Mouse (Mus musculus) NIH3T3 (cell line): ENCODE data around the gene Nod2.
"Not testable (repeated sequence)": the region's sequence is repeated elsewhere in the genome, so short reads cannot be mapped to it uniquely, and the experiment has no call there.

Experiments used
- DNase-seq: peaks from one replicate; pipeline ENCODE4 v3.0.0-alpha.2; 2012; ENCODE audit warnings: low read depth

Nod2 gene

DNA sequence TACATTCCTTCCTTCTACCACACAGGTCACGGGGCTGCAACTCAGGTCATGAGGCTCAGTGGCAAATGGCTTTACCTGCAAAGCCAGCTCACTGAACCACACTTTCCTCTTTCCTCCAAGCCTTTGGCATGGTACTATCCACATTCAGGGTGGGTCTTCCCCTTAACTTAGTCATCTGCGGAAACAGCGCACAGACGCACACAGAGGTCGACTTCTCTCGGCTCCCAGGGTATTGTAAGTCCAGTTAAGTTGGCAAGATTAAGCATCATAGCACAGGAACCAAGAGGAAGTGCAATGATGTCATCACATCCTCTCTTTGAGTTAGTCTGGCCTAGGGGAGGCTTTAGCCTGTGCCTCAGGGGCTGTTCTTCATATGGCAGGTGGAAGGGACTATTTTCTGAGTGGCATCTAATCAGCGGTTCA is 13.8 kb upstream of the Nod2 start:
- DNase-seq: no peak

DNA sequence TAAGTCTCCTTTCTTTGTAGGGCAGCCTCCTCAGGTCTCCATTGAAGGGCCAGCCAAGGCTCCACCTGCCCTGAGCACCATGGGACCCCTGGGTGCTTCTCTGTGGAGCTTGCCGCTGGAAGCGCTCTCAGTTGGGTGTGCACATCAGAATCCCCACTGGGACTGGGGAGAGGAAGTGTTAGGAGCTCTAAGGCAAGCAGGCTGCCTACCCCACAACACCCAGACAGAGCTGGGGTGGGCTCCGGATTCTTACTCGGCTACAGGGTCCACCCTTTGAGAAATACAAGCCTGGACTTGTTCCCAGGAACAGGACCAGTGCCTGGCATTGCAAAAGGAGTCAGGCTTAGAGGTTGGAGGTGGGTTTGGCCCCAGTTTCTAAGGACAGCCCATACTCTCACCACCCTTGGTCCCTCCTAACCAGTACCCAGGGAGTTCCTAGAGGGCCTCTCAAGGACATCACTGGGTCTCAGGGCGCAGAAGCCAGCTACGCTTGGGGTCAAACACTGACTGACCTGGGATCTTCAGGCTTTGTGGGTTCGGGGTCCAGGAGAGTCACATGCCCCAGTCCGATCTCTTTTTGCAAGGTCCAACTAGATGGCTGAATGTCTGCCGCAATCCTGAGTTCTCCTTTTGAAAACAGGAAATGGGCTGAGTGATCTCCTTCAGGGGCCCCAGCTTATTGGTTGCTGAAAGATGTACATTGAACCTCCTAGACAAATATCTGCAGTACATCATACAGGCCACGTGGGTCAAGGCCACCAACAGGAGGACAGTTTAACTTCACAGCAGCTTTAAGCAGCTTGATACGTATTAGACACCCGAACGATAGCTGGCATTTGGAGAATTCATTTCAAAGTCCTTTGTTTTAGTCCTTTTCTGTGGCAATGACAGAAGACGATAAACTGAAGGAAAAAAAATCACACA is 11.4 kb upstream of the Nod2 start, which contains the start of gene Snx20:
Gene Snx20, minus strand, starts transcription at position 655 of the 924 bp plus-strand sequence.
- no peak for DNase-seq

DNA sequence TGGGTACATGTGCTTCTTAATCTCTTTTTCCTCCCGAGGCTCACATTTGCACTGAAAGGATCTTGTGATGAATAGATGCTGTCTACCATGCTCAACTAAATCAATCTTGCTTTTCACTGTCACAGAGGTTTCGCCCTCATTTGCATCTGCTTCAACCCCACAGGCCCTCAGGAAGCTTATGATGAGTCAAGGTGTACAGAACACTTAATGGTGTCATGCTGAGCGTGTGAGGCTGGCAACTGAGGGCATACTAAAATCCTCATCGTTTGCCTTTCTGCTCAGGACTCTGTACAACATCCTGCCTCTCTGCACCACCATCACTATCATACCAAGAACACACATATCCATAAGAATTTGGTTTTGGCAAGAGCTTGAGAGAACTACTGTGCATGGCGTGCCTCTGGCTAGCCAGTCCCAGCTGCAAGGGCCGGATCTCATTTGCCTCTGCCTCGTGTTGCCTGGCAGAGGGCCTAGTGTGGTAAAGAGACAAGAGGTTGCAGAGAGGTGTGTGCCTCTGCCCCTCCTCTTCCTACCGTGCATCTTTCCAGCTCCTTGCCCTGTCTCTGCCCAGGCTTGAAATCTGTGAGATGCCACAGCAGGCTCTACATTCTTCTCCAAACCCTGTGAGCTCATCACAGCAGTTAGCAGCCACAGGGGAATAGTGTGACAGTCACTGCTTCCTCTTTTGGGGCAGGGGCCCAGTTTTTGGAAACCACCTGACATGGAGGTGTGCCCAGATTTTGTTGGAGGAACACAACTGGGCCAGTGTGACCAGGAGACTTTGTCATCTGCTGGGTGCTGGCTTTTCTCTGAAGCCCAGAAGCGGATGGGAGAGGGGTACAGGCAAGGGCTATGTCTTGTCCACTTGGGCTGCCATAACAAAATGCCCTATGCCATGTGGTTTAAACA is 9.8 kb upstream of the Nod2 start:
- DNase-seq: no peak

DNA sequence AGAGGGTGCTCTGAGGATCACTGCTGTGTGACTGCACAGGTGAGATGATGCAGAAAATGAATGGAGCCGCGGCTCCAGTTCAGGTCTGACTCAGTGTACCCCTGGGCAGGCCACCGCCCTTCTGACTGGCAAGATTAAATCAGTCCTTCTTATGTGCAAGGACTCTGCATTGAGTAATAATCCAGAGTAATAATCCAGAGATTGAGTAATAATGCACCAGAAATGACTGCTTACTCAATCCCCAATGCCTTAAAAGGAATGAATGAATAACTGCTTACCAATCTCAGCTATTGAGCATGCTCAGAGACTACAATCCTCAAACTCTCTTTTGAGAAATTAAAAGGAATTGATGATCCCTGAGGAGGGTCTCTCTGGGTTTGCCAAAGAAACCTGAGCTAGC is 8.2 kb upstream of the Nod2 start:
- no peak for DNase-seq

DNA sequence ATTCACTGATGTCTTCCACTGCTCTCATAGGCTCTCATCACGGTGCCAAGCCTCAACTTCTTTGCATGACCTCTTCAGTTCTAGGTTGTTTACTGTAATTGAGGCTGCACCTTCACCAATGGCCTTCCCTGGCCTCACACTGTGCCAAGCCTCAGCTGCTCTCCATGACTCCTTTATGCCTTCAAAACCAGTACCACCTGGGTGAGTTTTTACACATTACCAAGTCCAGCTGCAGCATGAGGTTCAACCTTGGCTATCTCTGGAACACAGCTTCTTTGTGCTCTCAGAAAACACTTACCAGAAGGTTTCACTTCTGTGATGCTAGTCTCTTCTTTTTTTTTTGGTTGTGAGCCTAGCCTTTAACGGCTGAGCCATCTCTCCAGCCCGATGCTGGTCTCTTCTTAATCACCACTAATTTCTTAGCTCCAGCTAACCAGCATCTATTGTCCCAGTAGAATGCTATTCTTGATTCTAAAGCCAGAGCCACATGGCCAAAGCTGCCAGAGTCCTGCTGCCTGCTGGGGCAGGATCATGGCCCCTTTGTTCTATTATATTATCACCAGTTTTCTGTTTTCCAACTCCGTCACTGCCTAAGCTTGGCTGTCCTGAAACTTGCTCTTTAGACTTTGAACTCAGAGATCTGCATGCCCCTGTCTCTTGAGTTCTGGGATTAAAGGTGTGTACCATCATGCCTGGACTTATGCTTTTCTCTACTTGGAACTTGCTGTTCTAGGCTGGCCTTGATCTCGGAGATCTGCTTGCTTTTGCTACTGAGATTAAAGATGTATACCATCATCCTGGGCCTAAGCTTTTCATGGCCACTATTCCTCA is 4.2 kb upstream of the Nod2 start:
- DNase-seq: no peak

DNA sequence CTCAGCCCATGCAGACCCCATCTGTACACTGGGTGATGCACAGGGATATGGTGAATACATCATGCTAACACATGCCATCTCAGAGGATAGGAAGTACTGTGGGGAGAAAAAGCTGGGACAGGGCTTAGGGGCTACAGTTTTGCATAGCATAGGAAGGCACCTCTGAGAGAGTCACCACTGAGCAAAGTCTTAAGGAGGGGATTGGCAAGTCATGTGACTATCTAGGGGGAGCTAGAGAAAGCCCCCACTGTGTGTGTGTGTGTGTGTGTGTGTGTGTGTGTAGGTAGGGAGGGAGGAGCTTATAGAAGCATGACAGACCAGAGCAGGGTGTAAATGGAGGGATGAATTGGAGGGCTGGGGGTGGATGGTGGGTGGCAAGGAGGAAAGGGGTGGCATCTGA is 1.2 kb downstream of the Nod2 start:
- DNase-seq: no peak

DNA sequence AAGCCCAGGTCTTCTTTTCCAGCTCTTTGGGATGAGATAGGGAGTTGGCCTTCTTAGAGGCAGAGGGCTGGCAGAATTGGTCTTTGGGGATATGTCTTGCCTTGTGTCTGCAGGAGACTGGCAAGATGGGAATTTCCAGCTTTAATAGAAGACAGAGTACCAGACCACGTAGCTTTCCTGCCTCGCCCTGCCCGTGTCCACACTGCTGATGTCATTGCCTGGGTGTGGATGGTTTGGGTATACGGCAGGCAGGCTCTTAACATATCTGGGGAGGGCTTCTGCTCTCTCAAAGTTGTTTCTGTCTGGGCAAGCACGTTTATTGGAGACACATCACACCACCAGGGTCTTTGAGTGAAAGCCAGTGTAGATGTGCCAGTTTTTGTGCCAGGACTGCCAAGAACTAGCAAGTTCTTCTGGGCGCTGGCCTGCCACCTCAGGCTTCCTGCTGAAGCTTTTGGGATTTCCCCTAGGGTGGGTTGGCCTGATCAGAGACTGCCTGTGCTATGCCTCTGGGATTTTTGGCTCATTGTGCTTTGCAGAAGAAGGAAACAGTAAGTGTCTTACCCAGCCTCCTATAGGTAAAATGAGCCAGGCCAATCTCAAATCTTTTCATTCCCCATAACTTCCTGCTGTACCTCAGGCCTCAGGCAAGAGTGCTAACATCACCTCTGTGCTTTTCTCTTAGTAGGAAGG is 3.0 kb downstream of the Nod2 start:
- DNase-seq: no peak

DNA sequence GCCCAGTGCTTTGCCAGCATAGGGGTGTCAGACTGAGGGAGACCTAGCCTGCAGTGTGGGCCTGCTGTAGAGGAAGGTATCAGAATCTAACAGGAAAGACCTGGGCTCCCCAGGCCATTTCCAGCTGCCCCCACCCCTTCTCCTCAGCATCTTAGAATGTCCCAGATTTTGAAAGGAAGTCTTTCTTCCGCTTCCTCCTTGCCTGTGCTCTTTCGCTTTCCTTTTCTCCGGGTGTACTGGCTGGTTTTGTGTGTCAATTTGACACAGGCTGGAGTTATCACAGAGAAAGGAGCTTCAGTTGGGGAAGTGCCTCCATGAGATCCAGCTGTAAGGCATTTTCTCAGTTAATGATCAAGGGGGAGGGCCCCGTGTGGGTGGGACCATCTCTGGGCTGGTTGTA is 4.0 kb downstream of the Nod2 start:
- DNase-seq: not testable (repeated sequence)

DNA sequence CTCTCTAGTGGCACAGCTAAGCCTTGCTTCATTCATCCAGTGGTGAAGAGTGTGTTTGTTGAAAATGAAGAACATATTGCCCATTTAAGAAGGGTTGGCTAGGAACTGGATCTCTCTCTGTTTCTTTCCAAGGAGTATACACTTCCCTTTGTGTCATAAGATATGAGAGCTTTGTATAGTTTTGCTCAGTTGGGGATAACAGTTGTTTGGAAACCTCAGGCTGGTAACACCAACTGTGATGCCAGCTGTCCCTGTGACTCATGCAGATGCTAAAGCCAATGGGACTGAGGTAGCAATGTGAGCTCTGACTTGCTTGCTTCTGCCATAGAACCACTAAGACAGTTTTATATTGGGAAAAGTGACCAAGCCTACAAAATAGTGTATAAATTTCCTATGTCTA is 8.2 kb downstream of the Nod2 start:
- no peak for DNase-seq

DNA sequence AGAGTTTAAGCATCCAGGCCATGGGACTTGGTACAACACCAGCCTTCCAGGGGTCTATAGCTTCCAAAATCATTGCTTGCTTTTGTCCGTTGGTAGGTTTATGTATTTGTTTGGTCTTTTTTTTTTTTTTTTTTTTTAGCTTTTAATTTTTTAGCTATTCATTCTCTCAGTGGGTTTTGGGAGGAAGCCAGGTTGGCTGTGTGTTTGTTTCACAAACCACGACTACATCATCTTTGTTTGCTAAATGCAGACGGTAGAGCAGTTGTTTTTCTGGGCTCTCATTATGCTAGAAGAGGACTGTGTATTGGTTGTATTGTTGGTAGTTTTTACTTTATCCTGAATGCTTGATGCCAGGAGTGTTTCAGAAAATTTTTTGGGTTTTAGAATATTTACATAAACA is 12.8 kb downstream of the Nod2 start:
- no peak for DNase-seq

DNA sequence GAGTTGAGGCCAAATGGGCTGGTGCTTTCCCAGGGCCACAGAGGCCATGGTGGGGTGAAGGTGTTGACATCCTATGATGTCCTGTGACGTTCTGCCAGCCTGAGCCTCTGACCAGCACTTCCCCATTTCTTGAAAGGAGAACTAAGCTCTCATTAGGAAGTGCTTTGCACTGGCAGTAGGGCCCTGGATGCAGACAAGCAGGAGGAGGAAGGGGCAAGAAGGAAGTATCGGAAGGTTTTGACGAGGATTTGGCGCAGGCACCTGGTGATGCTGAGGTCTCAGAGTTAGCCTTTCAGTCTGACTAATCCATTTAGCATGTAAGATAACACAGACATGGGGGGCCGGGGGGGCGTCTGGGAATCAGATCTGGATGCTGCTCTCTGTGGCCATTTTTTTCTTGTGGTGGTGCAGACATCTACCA is 15.3 kb downstream of the Nod2 start:
- DNase-seq: no peak

DNA sequence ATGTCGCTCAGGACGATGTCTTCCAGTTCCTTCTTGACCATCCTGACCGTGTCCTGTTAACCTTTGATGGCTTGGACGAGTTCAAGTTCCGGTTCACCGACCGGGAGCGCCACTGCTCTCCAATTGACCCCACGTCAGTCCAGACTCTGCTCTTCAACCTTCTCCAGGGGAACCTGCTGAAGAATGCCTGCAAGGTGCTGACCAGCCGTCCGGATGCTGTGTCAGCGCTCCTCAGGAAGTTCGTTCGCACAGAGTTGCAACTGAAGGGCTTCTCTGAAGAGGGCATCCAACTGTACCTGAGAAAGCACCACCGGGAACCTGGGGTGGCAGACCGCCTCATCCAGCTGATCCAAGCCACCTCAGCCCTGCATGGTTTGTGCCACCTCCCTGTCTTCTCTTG is 17.0 kb downstream of the Nod2 start:
- no peak for DNase-seq

DNA sequence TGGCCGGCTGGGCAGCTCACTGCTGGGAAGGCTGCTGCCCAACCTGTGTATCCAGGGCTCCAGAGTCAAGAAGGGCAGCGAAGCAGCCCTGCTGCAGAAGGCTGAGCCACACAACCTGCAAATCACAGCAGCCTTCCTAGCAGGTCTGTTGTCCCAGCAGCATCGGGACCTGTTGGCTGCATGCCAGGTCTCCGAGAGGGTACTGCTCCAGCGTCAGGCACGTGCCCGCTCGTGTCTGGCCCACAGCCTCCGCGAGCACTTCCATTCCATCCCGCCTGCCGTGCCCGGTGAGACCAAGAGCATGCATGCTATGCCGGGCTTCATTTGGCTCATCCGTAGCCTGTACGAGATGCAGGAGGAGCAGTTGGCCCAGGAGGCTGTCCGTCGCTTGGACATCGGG is 17.8 kb downstream of the Nod2 start:
- no peak for DNase-seq

DNA sequence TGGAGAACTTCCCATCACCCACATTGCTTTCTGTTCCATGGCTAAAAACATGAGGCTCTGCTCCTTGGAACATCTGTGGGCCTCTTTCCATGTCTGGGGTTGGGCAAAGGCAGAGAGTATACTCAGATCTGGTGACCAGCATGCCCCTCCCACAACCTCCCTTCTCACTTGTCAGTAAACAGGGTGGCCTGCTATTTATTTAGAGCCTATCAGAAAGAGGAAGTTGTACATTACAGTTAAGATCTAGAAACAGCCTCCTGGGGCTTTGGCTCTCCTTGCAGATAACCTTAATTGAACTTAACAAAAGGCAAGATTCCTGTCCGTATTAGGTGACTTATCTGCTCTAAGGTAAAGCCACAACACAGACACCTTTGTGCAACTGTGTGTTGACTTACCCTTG is 19.3 kb downstream of the Nod2 start:
- no peak for DNase-seq

DNA sequence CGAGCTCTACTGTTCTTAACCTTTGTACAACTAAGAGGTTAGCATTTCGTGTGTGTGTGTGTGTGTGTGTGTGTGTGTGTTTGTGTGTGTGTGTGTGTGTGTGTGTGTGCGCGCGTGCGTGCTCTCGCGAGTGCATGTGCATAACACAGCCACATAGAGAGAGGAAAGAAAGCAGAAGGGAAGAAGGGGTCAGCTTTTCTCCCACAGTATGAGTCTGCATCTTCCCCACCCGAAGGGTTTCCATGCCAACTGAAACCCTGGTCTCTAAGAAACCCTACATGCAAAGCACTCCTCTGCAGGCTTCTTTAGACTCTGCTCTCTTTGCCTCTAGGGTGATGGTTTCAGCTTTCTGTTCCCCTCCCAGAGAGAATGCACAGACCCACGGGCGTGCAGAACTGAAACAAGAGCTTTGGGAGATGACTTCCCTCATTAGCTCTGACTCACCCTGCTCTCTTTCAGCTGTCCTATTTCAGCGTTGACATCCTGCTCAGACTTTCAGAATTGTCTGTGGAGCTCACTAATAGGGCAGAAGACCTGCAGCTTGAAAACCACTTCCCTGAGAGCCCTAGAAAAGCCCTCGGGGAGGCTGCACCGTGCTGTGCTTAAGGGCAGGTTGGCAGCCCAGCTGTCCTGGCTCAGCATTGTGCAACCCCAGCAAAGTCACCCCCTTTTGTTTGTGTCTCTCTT is 21.4 kb downstream of the Nod2 start:
- no peak for DNase-seq

DNA sequence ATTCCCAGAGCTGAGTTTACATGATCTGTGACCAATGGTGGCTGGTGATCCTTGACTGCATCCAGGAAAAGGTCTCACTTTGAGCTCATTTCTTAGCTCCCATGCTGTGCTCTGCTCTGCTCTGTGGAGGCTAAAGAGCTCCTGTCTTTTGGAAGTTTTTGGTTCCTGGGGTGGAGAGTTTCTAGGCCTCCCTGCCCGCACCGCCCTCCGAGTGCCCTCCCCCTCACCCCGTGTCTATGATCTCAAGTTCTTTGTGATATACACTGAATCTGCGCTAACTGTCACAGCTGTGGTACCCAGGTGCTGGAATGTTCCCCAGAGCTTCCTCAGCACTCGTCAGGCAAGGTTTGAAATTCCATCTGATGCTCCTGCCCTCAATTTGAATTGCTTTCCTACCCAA is 23.7 kb downstream of the Nod2 start:
- no peak for DNase-seq

DNA sequence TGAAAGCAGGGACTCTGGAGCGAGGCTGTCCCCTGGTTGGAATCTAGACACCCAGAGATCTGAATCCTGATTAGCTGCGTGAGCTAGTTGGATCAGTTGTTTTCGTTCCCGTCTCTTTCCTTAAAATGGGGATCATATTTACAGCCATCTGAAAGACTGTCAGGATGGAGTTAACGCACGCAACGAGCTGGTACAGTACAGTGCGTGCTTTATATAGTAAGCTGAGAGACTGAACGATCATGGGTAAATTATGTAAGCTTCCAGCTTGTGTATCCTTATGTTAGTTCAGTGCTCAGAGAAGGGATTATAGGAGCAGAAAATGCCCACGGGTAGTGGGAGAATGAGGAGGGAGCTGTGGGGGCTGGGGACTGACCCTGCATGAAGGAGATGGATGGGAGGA is 24.5 kb downstream of the Nod2 start:
- DNase-seq: no peak

DNA sequence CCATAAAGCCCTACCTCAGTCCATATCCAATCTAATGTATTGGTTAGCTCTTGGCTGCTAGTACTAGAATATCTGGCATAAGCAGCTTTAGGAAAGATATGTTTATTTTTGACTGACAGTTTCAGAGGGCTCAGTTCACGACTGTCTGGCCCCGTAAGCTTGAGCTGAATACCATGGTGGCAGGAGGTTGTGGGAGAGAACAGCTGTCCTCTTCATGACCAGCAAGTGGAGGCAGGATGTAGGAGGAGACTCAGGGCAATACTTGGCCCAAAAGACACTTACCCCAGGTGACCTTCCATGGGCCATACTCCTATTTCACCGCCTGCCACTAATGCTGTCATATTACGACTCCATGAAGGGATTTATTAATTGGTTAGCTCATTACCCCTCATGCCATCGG is 26.7 kb downstream of the Nod2 start:
- DNase-seq: no peak

DNA sequence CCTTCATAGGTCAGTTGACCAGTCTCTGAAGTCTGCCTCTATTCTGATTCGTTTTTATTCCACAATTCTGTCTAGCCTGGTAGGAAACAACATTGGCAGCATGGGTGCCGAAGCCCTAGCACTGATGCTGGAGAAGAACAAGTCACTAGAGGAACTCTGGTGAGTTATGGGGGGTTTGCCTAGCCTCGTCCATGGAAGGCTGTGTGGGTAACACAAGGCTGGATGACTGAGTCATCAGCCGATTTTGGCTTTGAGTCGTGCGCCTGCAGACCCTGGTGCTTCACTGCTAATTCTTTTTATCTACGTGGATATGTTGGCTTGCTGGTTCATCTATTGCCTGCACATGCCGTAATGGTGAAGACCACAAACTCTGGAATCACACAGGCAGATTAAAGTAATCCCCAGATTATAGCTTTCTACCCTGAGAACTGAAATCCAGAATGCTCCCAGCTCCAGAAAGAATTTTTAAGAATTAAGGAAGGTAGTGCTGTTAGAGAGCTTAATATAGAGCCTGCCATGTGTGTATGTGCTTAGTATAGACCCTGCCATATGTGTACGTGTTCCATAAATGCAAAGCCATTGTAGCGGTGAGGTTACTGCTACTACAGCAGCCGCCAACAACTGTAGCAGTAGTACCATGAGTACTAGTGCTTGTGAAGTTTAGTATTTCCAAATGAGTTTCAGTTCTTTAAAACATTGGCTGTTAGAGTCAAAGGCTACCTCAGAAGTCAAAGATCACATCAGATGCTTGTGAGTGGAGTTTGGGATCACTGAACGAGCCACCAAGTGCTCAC is 28.5 kb downstream of the Nod2 start:
- DNase-seq: no peak

DNA sequence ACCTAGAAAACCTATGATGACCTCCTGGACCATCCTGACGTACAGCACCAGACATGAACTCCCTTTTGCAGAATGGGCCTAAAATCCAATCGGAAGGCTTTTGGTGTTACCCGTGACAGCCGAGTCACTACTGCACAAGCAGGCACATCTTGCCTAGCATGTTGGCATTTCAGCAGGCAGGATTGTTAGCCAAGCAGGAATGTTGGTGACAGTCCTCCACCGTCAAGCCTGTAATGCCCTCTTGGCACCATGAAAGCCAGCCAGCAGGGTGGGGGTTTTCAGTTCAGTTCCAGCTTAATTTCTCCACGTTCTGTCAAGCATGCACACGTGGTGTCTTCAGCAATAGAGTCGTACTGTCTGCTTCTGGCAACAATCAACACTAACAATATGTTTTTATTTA is 30.0 kb downstream of the Nod2 start:
- no peak for DNase-seq
